Mouse (Mus musculus) E14TG2a.4 (cell line): ENCODE measurements at regions not wholly inside any gene's neighbourhood (a gene's known extent, or its start where the extent isn't known, plus 50 kb on each side); places are given as distances from the start of the nearest gene placed in this dataset.

Source experiments
- CTCF ChIP-seq: conservative IDR thresholded peaks from 2 replicates; pipeline ENCODE4 v1.5.1; 2014; ENCODE audit warnings: low read length
- NANOG ChIP-seq: IDR thresholded peaks from 2 replicates; pipeline ENCODE4 v1.6.1; 2014; ENCODE audit warnings: borderline replicate concordance, low read length, mixed read lengths
- POU5F1 ChIP-seq: IDR thresholded peaks from 2 replicates; pipeline ENCODE4 v1.6.1; 2014; ENCODE audit warnings: low read length, borderline replicate concordance

DNA sequence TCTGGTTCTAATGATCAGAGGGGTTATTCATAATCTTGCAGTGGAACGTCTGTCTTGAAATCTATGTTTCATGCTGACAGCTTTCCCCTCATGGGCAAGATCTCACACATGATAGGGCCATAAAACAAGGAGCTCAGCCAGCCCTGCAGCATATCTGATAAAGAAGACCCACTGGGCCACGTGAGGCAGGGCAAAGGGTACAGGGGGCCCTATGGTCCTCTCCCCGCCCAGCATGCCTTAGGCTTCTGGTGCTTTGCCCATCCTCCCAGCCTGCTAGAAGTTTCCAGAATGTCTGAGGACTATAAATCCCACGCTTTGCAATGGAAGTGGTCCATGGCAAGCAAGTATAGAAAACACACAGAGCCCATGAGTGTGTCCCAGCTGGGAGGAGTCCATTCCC lies 110.9 kb upstream of the Sdk2 start:
- TF ChIP-seq CTCF (no peak), POU5F1 (no peak), NANOG (no peak)
